Mouse (Mus musculus): ENCODE measurements around the gene Smpd4.

DNA sequence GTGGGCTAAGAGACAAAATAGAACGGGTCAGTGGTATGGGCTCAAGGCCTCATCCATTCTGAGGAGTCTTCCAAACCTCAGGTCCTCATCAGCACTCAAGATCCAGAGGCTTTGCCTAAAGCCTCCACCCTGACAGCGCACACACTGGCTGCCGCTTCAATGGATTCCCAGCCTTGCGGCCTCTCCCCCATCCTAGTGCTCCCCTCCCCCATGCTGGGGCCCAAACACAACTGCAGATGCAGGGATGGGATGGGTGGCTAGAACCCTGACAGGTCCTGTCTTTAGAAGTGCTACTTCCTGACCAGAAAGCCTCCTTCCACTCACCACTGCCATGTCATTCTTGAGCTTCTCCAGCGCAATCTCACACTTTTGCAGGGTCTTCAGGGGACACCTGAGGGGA, 34.4 kb downstream of the Smpd4 start:
- no peak for TF ChIP-seq CTCF (conservative IDR thresholded peaks at IDR 0.05; ENCODE audit: low read length)
- TF ChIP-seq POU5F1 (IDR thresholded peaks at IDR 0.05; ENCODE audit: borderline replicate concordance, low read length): no peak
- no peak for TF ChIP-seq NANOG (IDR thresholded peaks at IDR 0.05; ENCODE audit: borderline replicate concordance, low read length)
